Mouse (Mus musculus): Measurements from ENCODE around the gene Ston2. TPM values are rescaled to one million over a fixed set of nuclear protein-coding genes. Genes with fewer than 3 reads are reported as not detected.
"Not testable (repeated sequence)": the region's sequence is repeated elsewhere in the genome, so short reads cannot be mapped to it uniquely, and the experiment has no call there.

Gene Ston2
- polyA plus RNA-seq, 1 experiment from 2014 or later, result 10.5 TPM

DNA sequence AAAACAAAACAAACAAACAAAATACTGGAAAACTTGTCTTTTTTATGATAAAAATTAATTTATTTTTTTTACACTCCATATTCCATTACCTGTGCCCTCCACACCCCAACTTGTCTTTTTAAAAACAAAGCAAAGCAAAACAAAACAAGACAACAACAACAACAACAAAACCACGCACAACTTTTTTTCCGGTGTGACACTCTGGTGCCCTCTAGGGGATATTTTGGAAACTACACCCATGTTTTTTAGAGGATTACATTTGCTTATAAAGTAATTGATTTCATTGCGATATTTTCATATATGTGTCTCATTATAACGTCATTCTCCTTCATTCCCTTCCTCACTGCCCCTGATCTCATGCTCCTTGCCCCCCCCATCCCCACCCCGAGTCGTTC is 11.2 kb upstream of the Ston2 start:
- Histone ChIP-seq H3K9ac (ENCODE audit: low read depth, low read length) (no peak overlapping the region), H3K27ac (ENCODE audit: low read depth, low read length) (no peak overlapping the region), H3K27me3 (ENCODE audit: control insufficient read depth, insufficient read depth, low read length) (no peaks in the 10 kb centered on the region), H3K4me1 (replicated peaks; ENCODE audit: control insufficient read depth, insufficient read depth, low read length) (no peaks in the 10 kb centered on the region), H3K9me3 (ENCODE audit: control insufficient read depth, low read length) (no peaks in the 10 kb centered on the region), H3K4me3 (ENCODE audit: low read depth, low read length) (no peak overlapping the region), H3K36me3 (ENCODE audit: control insufficient read depth, insufficient read depth, low read length) (no peaks in the 10 kb centered on the region), H3K4me2 (replicated peaks; ENCODE audit: low read depth, low read length) (no peak overlapping the region)
- no peak for ATAC-seq (ENCODE audit: low FRiP score)
- 20% methylated on average over 6 of the region's 6 CpGs for WGBS
- DNase-seq (ENCODE audit: low spot score), result peak; percentile 65

DNA sequence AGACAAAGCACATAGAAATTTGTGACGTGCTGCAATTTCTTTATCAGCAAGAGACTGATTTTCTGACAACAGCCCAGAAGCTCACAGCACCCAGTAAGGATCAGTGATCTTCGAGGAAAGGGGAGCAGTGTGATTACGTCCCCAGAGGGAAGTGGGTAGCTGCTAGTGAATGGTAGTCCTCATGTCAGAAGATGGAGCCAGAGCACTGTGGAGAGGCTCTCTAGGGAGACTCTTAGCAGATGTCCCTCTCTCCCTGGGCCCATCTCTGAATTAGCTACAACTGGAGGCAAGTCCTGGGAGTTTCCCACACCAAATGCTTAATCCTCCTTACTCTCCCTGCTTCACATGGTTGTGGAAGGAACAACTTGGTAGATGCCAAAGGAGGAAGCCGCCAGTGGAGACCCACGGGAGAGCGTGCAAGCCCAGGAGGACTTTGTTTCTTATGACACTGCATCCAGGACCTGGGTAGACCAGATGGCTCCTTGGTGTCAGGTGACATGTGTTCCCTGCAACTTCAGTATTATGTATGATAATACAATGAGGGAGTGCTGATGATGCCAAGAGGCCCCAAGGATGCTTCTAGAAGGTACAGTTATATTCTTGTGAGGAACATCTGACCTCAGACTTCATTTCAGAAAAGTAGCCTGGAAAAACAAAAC is 10.7 kb upstream of the Ston2 start:
- H3K27me3 ChIP-seq (ENCODE audit: control insufficient read depth, insufficient read depth, low read length), result no peaks in the 10 kb centered on the region
- H3K4me2 ChIP-seq (replicated peaks; ENCODE audit: low read depth, low read length), result no peak overlapping the region
- no peak overlapping the region for H3K27ac ChIP-seq (ENCODE audit: low read depth, low read length)
- peak; percentile 38 for DNase-seq (ENCODE audit: low spot score)
- ATAC-seq (ENCODE audit: low FRiP score), result no peak
- no peak overlapping the region for H3K9ac ChIP-seq (ENCODE audit: low read depth, low read length)
- H3K4me1 ChIP-seq (replicated peaks; ENCODE audit: control insufficient read depth, insufficient read depth, low read length), result no peaks in the 10 kb centered on the region
- no peaks in the 10 kb centered on the region for H3K36me3 ChIP-seq (ENCODE audit: control insufficient read depth, insufficient read depth, low read length)
- WGBS, result 80% methylated on average over 6 of the region's 6 CpGs
- H3K4me3 ChIP-seq (ENCODE audit: low read depth, low read length), result no peak overlapping the region
- no peaks in the 10 kb centered on the region for H3K9me3 ChIP-seq (ENCODE audit: control insufficient read depth, low read length)

DNA sequence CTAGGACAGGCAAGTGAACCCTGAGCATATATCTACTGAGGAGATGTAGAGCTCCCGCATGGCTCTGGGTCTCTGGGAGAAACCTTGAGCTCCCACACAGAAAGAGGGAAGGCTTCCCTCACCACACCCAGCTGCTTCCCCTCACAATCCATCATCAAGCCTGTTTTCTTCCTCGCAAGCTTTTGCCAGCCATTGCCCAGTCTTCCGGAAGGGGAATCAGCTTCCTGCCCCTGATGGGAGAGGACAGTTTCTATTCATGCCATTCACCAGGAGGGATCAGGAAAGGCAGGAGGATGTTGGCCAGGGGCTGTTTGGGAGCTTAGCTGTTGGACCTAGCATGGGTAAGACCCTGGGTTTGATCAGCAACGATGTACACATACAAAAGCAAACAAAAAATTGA is 8.6 kb upstream of the Ston2 start:
- H3K9ac ChIP-seq (ENCODE audit: low read depth, low read length), result no peak overlapping the region
- H3K4me2 ChIP-seq (replicated peaks; ENCODE audit: low read depth, low read length), result no peak overlapping the region
- no peak for ATAC-seq (ENCODE audit: low FRiP score)
- no peak overlapping the region for H3K4me3 ChIP-seq (ENCODE audit: low read depth, low read length)
- no peak overlapping the region for H3K27ac ChIP-seq (ENCODE audit: low read depth, low read length)
- no peaks in the 10 kb centered on the region for H3K4me1 ChIP-seq (replicated peaks; ENCODE audit: control insufficient read depth, insufficient read depth, low read length)
- no peaks in the 10 kb centered on the region for H3K9me3 ChIP-seq (ENCODE audit: control insufficient read depth, low read length)
- H3K36me3 ChIP-seq (ENCODE audit: control insufficient read depth, insufficient read depth, low read length), result no peaks in the 10 kb centered on the region
- no peak for DNase-seq (ENCODE audit: low spot score)
- WGBS, result 84% methylated on average over 4 of the region's 4 CpGs
- H3K27me3 ChIP-seq (ENCODE audit: control insufficient read depth, insufficient read depth, low read length), result no peaks in the 10 kb centered on the region

DNA sequence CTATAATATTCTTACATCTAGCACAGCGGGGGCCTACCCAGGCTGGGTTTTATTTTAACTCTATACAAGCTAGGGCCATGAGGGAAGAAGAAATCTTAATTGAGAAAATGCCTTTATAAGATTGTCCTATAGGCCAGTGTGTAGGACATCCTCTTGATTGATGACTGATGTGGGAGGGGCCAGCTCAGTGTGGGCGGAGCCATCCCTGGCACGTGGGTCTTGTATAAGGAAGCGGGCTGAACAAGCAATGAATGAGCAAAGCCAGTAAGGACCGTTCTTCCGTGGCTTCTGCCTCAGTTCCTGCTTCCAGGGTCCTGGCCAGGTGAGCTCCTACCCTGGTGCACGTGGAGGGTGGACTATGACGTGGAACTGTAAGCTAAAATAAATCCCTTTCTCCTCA is 5.1 kb upstream of the Ston2 start:
- DNase-seq (ENCODE audit: low spot score) (no peak), ATAC-seq (ENCODE audit: low FRiP score) (no peak)
- H3K9ac ChIP-seq (ENCODE audit: low read depth, low read length), result no peak overlapping the region
- no peaks in the 10 kb centered on the region for H3K36me3 ChIP-seq (ENCODE audit: control insufficient read depth, insufficient read depth, low read length)
- no peaks in the 10 kb centered on the region for H3K27me3 ChIP-seq (ENCODE audit: control insufficient read depth, insufficient read depth, low read length)
- H3K4me3 ChIP-seq (ENCODE audit: low read depth, low read length), result no peak overlapping the region
- 78% methylated on average over 8 of the region's 8 CpGs for WGBS
- no peaks in the 10 kb centered on the region for H3K4me1 ChIP-seq (replicated peaks; ENCODE audit: control insufficient read depth, insufficient read depth, low read length)
- H3K4me2 ChIP-seq (replicated peaks; ENCODE audit: low read depth, low read length), result no peak overlapping the region
- H3K27ac ChIP-seq (ENCODE audit: low read depth, low read length), result no peak overlapping the region
- no peaks in the 10 kb centered on the region for H3K9me3 ChIP-seq (ENCODE audit: control insufficient read depth, low read length)

DNA sequence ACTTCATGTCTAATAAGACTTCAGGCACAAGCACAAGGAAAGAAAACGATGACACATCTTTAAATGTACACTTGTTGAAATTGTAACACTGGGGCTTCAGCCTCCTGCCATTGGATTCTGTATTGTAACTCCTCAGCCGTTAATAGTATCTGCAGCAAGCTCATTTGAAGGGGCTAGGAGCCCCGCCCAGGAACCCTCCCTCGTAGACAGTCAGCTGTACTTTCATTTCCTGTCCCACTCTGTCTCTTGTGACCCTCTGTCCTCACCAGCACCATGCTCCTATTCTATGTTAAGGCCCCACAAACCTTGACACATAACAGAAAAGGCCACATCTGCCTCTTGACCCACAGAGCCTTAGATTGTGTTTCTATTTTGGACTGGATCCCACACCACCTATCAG is 3.6 kb upstream of the Ston2 start:
- ATAC-seq (ENCODE audit: low FRiP score) (no peak), DNase-seq (ENCODE audit: low spot score) (no peak)
- no peak overlapping the region for H3K4me3 ChIP-seq (ENCODE audit: low read depth, low read length)
- H3K27ac ChIP-seq (ENCODE audit: low read depth, low read length), result no peak overlapping the region
- H3K36me3 ChIP-seq (ENCODE audit: control insufficient read depth, insufficient read depth, low read length), result no peaks in the 10 kb centered on the region
- no peaks in the 10 kb centered on the region for H3K27me3 ChIP-seq (ENCODE audit: control insufficient read depth, insufficient read depth, low read length)
- H3K9me3 ChIP-seq (ENCODE audit: control insufficient read depth, low read length), result no peaks in the 10 kb centered on the region
- H3K9ac ChIP-seq (ENCODE audit: low read depth, low read length), result no peak overlapping the region
- WGBS, result 75% methylated on average over 4 of the region's 4 CpGs
- no peaks in the 10 kb centered on the region for H3K4me1 ChIP-seq (replicated peaks; ENCODE audit: control insufficient read depth, insufficient read depth, low read length)
- H3K4me2 ChIP-seq (replicated peaks; ENCODE audit: low read depth, low read length), result no peak overlapping the region

DNA sequence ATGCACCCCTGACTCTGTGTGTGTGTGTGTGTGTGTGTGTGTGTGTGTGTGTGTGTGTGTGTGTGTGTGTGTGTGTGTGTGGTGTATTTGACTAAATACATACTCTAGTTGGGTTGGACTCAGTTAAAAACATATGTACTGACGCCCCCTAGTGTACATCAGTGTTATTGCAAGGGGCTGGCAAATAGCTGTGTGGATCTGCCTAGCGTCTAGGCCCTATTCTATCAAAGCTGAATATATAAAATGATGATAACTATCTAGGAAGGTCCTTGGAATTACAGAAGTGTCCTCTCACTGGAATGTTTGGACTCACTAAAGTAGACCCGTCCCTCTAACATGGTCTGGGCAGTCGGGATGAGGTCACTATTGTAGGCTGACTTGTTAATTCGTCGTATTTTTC is 1.6 kb upstream of the Ston2 start:
- no peak overlapping the region for H3K4me3 ChIP-seq (ENCODE audit: low read depth, low read length)
- H3K27ac ChIP-seq (ENCODE audit: low read depth, low read length), result no peak overlapping the region
- no peak overlapping the region for H3K4me2 ChIP-seq (replicated peaks; ENCODE audit: low read depth, low read length)
- 53% methylated on average over 6 of the region's 6 CpGs for WGBS
- no peaks in the 10 kb centered on the region for H3K4me1 ChIP-seq (replicated peaks; ENCODE audit: control insufficient read depth, insufficient read depth, low read length)
- peak; percentile 71 for DNase-seq (ENCODE audit: low spot score)
- no peaks in the 10 kb centered on the region for H3K27me3 ChIP-seq (ENCODE audit: control insufficient read depth, insufficient read depth, low read length)
- no peaks in the 10 kb centered on the region for H3K9me3 ChIP-seq (ENCODE audit: control insufficient read depth, low read length)
- ATAC-seq (ENCODE audit: low FRiP score), result peak; percentile 46; the same call in 1 of the 2 replicates
- H3K36me3 ChIP-seq (ENCODE audit: control insufficient read depth, insufficient read depth, low read length), result no peaks in the 10 kb centered on the region
- no peak overlapping the region for H3K9ac ChIP-seq (ENCODE audit: low read depth, low read length)

DNA sequence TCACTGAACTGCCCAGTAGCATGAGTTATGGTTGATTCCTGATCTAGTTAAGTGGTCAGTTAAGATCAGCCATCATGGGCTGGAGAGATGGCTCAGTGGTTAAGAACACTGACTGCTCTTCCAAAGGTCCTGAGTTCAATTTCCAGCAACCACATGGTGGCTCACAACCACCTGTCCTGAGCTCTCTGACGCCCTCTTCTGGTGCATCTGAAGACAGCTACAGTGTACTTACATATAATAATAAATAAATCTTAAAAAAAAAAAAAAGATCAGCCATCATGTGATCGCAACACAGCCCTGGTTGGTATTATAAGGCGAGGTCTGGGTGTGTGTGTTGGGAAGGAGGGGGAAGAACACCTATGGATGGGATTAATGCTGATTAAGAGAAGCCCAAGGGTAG is 259 bp upstream of the Ston2 start:
- H3K27ac ChIP-seq (ENCODE audit: low read depth, low read length); DNase-seq (ENCODE audit: low spot score); H3K9me3 ChIP-seq (ENCODE audit: control insufficient read depth, low read length); H3K9ac ChIP-seq (ENCODE audit: low read depth, low read length); H3K4me1 ChIP-seq (replicated peaks; ENCODE audit: control insufficient read depth, insufficient read depth, low read length); H3K4me2 ChIP-seq (replicated peaks; ENCODE audit: low read depth, low read length); H3K4me3 ChIP-seq (ENCODE audit: low read depth, low read length); H3K27me3 ChIP-seq (ENCODE audit: control insufficient read depth, insufficient read depth, low read length); ATAC-seq (ENCODE audit: low FRiP score); H3K36me3 ChIP-seq (ENCODE audit: control insufficient read depth, insufficient read depth, low read length): not testable (repeated sequence)
- WGBS, result 72% methylated on average over 3 of the region's 3 CpGs

DNA sequence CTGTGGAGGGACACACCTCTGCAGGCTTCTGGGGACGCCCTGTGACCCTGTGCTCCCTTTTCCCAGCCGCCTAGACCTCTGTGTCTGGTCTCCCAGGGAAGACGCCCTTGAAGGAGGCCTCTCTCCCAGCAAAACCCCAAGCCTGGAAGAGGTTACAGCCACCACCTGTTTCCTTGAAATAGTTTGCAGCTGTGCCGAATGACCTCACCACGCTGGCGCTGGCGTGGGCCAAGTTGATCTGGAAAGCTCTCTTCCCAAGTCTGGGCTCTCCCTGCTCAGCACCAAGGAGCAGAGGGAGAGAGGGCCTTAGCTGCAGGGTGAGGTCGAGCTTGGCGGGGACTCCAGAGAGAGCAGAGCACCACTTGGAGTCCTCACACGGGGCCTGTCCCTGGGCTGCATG is 1.8 kb downstream of the Ston2 start:
- Histone ChIP-seq H3K27me3 (ENCODE audit: control insufficient read depth, insufficient read depth, low read length) (no peaks in the 10 kb centered on the region), H3K9me3 (ENCODE audit: control insufficient read depth, low read length) (no peaks in the 10 kb centered on the region), H3K4me2 (replicated peaks; ENCODE audit: low read depth, low read length) (no peak overlapping the region), H3K36me3 (ENCODE audit: control insufficient read depth, insufficient read depth, low read length) (no peaks in the 10 kb centered on the region), H3K27ac (ENCODE audit: low read depth, low read length) (no peak overlapping the region), H3K4me1 (replicated peaks; ENCODE audit: control insufficient read depth, insufficient read depth, low read length) (no peaks in the 10 kb centered on the region), H3K9ac (ENCODE audit: low read depth, low read length) (no peak overlapping the region), H3K4me3 (ENCODE audit: low read depth, low read length) (no peak overlapping the region)
- WGBS, result 59% methylated on average over 10 of the region's 10 CpGs
- ATAC-seq (ENCODE audit: low FRiP score) (no peak), DNase-seq (ENCODE audit: low spot score) (no peak)

DNA sequence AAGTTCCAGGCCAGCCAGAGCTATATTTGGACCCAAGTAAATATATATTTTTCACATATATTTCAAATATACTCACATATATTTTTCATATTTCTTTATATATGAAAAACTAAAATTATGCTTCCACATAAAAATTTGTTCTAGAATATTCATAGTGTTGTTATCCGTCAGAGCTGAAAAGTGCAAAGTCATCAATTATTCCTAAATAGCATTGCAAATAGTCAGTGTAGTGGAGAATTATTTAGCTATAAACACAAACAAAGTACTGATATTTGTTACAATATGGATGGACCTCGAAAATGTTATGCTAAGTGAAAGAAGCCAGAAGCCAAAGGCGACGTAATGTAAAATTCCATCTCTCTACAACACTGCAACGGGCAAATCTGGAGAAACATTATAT is 6.8 kb downstream of the Ston2 start:
- DNase-seq (ENCODE audit: low spot score) (no peak), ATAC-seq (ENCODE audit: low FRiP score) (no peak)
- Histone ChIP-seq H3K4me3 (ENCODE audit: low read depth, low read length) (no peak overlapping the region), H3K9ac (ENCODE audit: low read depth, low read length) (no peak overlapping the region), H3K4me2 (replicated peaks; ENCODE audit: low read depth, low read length) (no peak overlapping the region), H3K36me3 (ENCODE audit: control insufficient read depth, insufficient read depth, low read length) (no peaks in the 10 kb centered on the region), H3K27ac (ENCODE audit: low read depth, low read length) (no peak overlapping the region), H3K27me3 (ENCODE audit: control insufficient read depth, insufficient read depth, low read length) (no peaks in the 10 kb centered on the region), H3K9me3 (ENCODE audit: control insufficient read depth, low read length) (no peaks in the 10 kb centered on the region), H3K4me1 (replicated peaks; ENCODE audit: control insufficient read depth, insufficient read depth, low read length) (no peaks in the 10 kb centered on the region)
- WGBS, result 93% methylated on average over 5 of the region's 5 CpGs
